Mouse (Mus musculus): Measurements from ENCODE around the gene Trpt1.
A peak's percentile ranks its signal among the peaks of the same experiment; 100 is the strongest.

Gene Trpt1

DNA sequence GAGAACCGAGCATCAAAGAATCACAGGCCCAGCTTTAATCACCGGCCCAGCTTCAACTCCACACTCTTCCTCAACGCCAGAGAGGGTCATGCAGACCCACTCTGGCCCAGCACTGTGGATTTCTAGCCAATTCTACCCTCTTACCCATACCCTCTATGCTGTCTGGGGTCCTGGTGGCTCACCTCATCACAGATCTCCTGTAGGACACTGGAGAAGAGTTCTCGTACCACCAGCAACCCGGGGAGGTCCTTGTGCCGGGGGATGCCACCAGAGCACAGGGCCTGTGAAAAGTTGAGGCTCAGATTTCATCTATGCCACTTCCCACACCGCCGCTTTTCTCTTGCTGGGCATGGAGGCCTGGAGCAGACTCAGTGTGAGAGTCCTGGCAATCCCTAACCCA, 1.4 kb upstream of the Trpt1 start:
- H3K9me3 ChIP-seq (ENCODE audit: low read length) = peaks cover 12% of the 10 kb centered on the region
- H3K4me1 ChIP-seq (replicated peaks; ENCODE audit: low read depth, low read length) = peaks cover 80% of the 10 kb centered on the region
- H3K36me3 ChIP-seq (ENCODE audit: insufficient read depth, low read length) = peaks cover 20% of the 10 kb centered on the region
- H3K27me3 ChIP-seq (ENCODE audit: insufficient read depth, low read length) = no peaks in the 10 kb centered on the region
- no peak for TF ChIP-seq POU5F1 (IDR thresholded peaks at IDR 0.05; ENCODE audit: borderline replicate concordance, low read length)
- peak overlapping the region; percentile 84; the same call in 1 of the 2 replicates for H3K4me3 ChIP-seq (replicated peaks; ENCODE audit: low read length)

DNA sequence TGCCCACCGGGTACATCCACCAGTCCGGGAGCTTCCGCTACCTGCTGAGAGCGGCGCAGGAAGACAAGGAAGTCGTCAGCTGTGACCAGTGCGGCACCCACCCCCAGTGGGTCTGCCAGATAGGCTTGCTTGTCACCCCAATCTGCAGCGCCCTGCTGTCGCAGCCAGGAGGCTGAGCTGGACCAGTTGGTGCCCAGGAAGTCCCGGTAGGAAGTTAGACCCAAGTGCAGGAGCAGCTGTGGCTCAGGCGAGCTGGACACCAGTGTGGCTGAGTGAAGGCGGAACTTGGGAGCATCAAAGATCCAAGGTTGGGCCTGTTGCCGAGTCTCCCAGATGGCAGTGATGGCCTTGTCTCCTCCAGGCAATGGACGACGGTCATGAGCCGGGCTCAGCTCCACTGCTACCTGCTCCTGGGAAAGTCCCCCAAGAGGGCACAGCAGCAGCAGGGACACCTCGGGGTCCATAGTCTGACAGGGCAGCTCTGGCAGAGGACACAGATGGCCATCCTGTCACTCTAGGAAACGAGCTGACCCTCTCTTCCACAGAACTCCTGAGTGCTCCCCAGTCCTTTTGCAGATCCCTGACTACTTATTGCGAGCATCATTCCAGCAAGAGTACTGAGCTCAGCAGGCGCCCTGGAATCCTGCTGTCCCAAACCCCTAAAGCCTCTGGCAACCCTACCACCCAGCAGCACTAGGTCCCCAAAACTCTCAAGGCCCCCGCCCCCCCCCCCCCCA, 508 bp upstream of the Trpt1 start:
- TF ChIP-seq NANOG (IDR thresholded peaks at IDR 0.05; ENCODE audit: borderline replicate concordance, low read length) = no peak
- TF ChIP-seq CTCF (conservative IDR thresholded peaks at IDR 0.05; ENCODE audit: low read length) = no peak
- no peak for TF ChIP-seq POU5F1 (IDR thresholded peaks at IDR 0.05; ENCODE audit: borderline replicate concordance, low read length)
- Histone ChIP-seq H3K36me3 (ENCODE audit: insufficient read depth, low read length) (peaks cover 27% of the 10 kb centered on the region), H3K27me3 (ENCODE audit: insufficient read depth, low read length) (no peaks in the 10 kb centered on the region), H3K4me1 (replicated peaks; ENCODE audit: low read depth, low read length) (peaks cover 72% of the 10 kb centered on the region), H3K9me3 (ENCODE audit: low read length) (peaks cover 19% of the 10 kb centered on the region), H3K4me3 (replicated peaks; ENCODE audit: low read length) (peak overlapping the region; percentile 84)

DNA sequence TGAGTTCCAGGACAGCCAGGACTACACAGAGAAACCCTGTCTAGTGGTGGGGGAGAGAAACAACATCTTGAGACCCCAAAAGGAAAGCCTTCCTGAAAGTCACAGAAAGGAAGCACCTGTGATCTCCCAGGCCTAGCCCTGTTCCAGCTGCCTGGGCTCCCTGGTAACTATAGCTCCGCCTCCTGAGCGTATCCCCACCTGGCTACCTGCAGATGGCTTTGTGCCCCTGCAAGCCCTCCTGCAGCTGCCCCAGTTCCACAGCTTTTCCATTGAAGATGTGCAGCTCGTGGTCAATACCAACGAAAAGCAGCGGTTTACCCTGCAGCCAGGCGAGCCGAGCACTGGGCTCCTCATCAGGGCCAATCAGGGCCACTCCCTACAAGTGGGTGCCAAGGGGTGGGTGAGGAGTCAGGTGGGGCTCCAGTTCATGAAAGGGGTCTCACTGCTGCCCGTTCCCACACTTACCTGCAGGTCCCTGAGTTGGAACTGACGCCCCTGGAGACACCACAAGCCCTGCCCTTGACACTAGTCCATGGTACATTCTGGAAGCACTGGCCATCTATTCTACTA, 1.9 kb downstream of the Trpt1 start:
- H3K4me3 ChIP-seq (replicated peaks; ENCODE audit: low read length) = no peak overlapping the region
- H3K27me3 ChIP-seq (ENCODE audit: insufficient read depth, low read length) = no peaks in the 10 kb centered on the region
- H3K36me3 ChIP-seq (ENCODE audit: insufficient read depth, low read length) = peaks cover 31% of the 10 kb centered on the region
- peaks cover 19% of the 10 kb centered on the region for H3K9me3 ChIP-seq (ENCODE audit: low read length)
- H3K4me1 ChIP-seq (replicated peaks; ENCODE audit: low read depth, low read length) = peaks cover 59% of the 10 kb centered on the region
- TF ChIP-seq NANOG (IDR thresholded peaks at IDR 0.05; ENCODE audit: borderline replicate concordance, low read length) = no peak
- no peak for TF ChIP-seq POU5F1 (IDR thresholded peaks at IDR 0.05; ENCODE audit: borderline replicate concordance, low read length)
- no peak for TF ChIP-seq CTCF (conservative IDR thresholded peaks at IDR 0.05; ENCODE audit: low read length)

DNA sequence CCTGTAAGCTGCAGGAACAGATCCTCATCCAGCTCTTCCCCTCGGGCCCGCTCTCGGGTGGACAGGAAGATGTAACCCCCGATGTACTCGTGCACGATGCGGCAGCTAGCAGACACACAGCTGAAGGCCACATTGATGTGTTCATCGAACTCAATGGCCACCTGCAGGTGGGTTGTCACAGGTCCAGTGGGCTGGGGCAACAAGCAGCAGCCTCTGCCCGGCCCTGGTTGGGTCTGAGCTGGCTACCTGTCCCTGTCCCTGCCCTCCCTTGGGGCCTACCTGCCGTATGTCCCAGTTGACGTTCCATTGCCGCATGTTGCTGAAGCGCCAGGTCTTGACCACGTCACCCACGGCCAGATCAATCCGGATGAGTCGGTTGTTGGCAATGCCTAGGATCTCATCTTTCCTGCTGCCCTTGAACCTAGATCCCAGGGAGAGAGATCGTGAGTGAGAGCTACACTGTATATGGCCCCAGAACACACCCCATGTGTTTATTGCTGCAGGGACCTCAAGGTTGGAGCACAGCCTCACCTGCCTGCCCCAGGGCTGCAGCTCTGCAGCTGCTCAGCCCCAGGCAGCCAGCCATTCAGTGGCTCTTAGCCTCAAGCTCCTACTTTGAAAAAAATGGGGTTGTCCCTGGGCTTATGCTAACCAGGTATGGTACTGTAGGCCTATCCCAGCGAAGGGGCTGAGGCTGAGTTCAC, 3.6 kb downstream of the Trpt1 start:
- Histone ChIP-seq H3K4me1 (replicated peaks; ENCODE audit: low read depth, low read length) (peaks cover 56% of the 10 kb centered on the region), H3K36me3 (ENCODE audit: insufficient read depth, low read length) (peaks cover 31% of the 10 kb centered on the region), H3K27me3 (ENCODE audit: insufficient read depth, low read length) (no peaks in the 10 kb centered on the region), H3K4me3 (replicated peaks; ENCODE audit: low read length) (peak overlapping the region; percentile 3; the same call in 1 of the 2 replicates), H3K9me3 (ENCODE audit: low read length) (peaks cover 19% of the 10 kb centered on the region)
- no peak for TF ChIP-seq NANOG (IDR thresholded peaks at IDR 0.05; ENCODE audit: borderline replicate concordance, low read length)
- TF ChIP-seq CTCF (conservative IDR thresholded peaks at IDR 0.05; ENCODE audit: low read length) = no peak
- no peak for TF ChIP-seq POU5F1 (IDR thresholded peaks at IDR 0.05; ENCODE audit: borderline replicate concordance, low read length)

DNA sequence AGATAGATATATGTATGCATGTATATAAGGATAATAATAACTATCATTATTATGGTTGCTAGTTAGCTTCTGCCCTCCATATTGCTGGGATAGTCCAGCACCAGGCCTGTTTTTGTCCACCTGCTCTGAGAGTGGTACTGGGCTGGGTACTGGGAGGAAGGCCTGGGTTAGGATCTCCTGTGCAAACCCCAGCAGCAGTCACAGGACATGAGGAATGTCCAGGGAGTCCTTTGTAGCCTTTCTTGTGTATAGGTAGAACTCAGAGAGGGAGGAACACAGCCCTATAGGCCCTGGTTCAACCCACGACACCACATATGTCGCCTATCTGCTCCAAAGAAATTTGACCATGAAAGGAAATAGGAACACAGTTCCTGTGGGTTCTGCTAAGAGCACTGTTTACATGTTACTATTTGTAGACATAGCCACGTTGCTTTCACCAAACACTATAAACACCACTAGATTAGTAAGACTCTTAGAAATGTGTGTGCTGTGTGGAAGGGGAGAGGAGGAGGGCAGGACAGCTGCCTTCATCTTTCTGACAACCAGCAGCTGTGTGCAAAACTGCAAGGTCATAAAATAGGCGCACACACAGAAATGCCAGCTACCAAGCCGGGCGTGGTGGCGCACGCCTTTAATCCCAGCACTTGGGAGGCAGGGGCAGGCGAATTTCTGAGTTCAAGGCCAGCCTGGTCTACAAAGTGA, 11.1 kb downstream of the Trpt1 start:
- Histone ChIP-seq H3K9me3 (ENCODE audit: low read length) (no peaks in the 10 kb centered on the region), H3K4me3 (replicated peaks; ENCODE audit: low read length) (no peak overlapping the region), H3K27me3 (ENCODE audit: insufficient read depth, low read length) (no peaks in the 10 kb centered on the region), H3K4me1 (replicated peaks; ENCODE audit: low read depth, low read length) (peaks cover 21% of the 10 kb centered on the region), H3K36me3 (ENCODE audit: insufficient read depth, low read length) (no peaks in the 10 kb centered on the region)
- TF ChIP-seq NANOG (IDR thresholded peaks at IDR 0.05; ENCODE audit: borderline replicate concordance, low read length) (no peak), POU5F1 (IDR thresholded peaks at IDR 0.05; ENCODE audit: borderline replicate concordance, low read length) (no peak), CTCF (conservative IDR thresholded peaks at IDR 0.05; ENCODE audit: low read length) (no peak)

DNA sequence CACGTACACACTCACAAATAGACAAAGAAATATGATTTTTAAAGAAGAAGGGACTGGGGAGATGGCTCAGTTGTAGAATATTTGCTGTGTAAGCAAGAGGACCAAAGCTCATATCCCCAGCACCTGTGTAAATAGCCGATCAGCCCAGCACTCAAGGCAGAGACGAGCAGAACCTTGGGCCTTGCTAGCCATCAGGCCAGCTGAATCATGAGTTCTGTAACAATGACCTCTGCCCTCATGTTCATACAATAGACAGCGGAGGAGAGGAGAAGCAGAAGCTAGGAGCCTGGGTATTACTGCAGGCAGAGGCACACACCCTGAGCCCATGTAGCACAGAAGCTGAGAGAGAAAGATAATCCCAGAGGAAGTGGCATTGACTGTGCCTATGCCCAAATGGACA, 16.5 kb downstream of the Trpt1 start:
- TF ChIP-seq POU5F1 (IDR thresholded peaks at IDR 0.05; ENCODE audit: borderline replicate concordance, low read length) (no peak), CTCF (conservative IDR thresholded peaks at IDR 0.05; ENCODE audit: low read length) (no peak), NANOG (IDR thresholded peaks at IDR 0.05; ENCODE audit: borderline replicate concordance, low read length) (no peak)
- no peaks in the 10 kb centered on the region for H3K27me3 ChIP-seq (ENCODE audit: insufficient read depth, low read length)
- peaks cover 18% of the 10 kb centered on the region for H3K36me3 ChIP-seq (ENCODE audit: insufficient read depth, low read length)
- peaks cover 13% of the 10 kb centered on the region for H3K4me1 ChIP-seq (replicated peaks; ENCODE audit: low read depth, low read length)
- peaks cover 4% of the 10 kb centered on the region for H3K9me3 ChIP-seq (ENCODE audit: low read length)
- H3K4me3 ChIP-seq (replicated peaks; ENCODE audit: low read length) = no peak overlapping the region

DNA sequence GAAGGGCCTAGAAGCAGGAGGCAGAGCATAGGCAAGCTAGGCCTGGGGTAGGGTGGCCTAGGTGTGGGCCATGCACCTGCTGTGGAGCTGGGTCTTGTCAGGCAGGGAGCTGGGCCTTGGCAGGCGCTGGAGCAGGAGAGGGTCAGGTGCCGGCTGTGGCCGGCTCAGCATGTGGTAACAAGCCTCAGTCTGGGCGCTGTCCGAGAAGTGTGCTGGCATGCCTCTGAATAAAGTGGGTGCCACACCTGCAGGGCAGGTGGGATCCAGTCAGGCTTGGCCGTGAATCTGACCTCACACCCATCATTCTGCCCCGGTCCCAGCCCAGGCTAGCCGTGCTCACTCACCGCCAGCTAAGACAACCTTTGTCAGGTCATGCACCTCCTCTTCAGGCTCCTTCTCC, 18.1 kb downstream of the Trpt1 start:
- Histone ChIP-seq H3K4me1 (replicated peaks; ENCODE audit: low read depth, low read length) (peaks cover 13% of the 10 kb centered on the region), H3K27me3 (ENCODE audit: insufficient read depth, low read length) (no peaks in the 10 kb centered on the region), H3K36me3 (ENCODE audit: insufficient read depth, low read length) (peaks cover 33% of the 10 kb centered on the region), H3K4me3 (replicated peaks; ENCODE audit: low read length) (0 out of 2 replicates have a peak overlapping the region, but pooled peaks have one; percentile 13), H3K9me3 (ENCODE audit: low read length) (peaks cover 20% of the 10 kb centered on the region)
- TF ChIP-seq NANOG (IDR thresholded peaks at IDR 0.05; ENCODE audit: borderline replicate concordance, low read length) (no peak), CTCF (conservative IDR thresholded peaks at IDR 0.05; ENCODE audit: low read length) (no peak), POU5F1 (IDR thresholded peaks at IDR 0.05; ENCODE audit: borderline replicate concordance, low read length) (no peak)

All from E14TG2a.4 (cell line).